Mouse (Mus musculus): ENCODE measurements at regions not wholly inside any gene's neighbourhood (a gene's known extent, or its start where the extent isn't known, plus 50 kb on each side); places are given as distances from the start of the nearest gene placed in this dataset.

DNA sequence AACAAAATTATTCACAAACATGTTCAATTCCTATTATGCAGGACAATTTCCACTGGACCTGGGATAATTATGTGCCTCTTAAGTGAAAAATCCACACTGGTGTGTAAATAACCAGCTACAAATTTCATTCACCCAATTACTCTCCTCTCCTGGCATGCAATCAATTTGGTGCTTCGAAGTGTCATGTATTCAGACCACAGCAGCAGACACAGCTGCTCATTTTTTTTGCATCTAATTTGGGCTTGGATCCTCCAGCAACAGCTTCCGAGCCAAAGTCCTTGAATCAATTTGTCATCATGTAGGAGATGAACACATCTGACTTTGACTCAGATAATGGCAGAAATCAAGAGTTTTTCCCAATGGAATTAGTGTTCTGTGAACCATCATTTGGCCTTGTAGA lies 113.1 kb upstream of the Tnfsf11 start:
- Histone ChIP-seq H3K9ac (no peak overlapping the region), H3K27me3 (no peaks in the 10 kb centered on the region), H3K9me3 (no peaks in the 10 kb centered on the region), H3K27ac (no peak overlapping the region), H3K4me2 (no peak overlapping the region), H3K4me3 (no peak overlapping the region), H3K4me1 (no peaks in the 10 kb centered on the region), H3K36me3 (no peaks in the 10 kb centered on the region)
- 44% methylated on average over 2 of the region's 2 CpGs for WGBS
- ATAC-seq (ENCODE audit: borderline replicate concordance, extremely low read depth, low FRiP score, low TSS enrichment): no peak

- ATAC-seq (ENCODE audit: borderline replicate concordance, extremely low read depth, low FRiP score, low TSS enrichment): no peak
- Histone ChIP-seq H3K27ac (no peak overlapping the region), H3K9ac (no peak overlapping the region), H3K4me2 (no peak overlapping the region), H3K4me3 (no peak overlapping the region), H3K4me1 (no peaks in the 10 kb centered on the region), H3K9me3 (no peaks in the 10 kb centered on the region), H3K27me3 (no peaks in the 10 kb centered on the region; the same call in 1 of the 2 replicates), H3K36me3 (no peaks in the 10 kb centered on the region)
- 72% methylated on average over 3 of the region's 3 CpGs for WGBS
Measured at GRCm38 (mm10) chr14:78420176-78420575, 112.3 kb upstream of the Tnfsf11 start.

DNA sequence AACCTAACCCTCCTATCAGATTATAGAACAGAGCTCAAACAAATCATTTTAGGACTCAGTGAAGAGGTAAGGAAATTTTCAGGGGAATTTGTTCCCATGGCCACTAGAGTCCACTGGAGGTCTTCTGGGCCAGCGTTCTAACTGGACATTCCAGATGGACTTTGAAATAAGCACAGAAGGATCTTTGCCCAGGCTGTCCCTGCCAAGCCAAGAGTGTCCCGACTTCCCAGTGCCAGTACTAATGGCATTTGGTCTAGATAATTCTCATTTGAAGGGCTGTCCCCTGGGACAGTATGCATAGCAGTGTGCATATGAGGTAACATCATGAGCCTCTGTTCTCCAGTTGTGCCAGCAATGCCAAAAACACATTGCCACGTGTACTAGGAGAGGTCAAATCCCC lies 97.7 kb upstream of the Tnfsf11 start:
- Histone ChIP-seq H3K4me2 (no peak overlapping the region), H3K27ac (no peak overlapping the region), H3K27me3 (0 out of 2 replicates have a peak, but pooled peaks cover 9% of the 10 kb centered on the region), H3K36me3 (no peaks in the 10 kb centered on the region), H3K4me3 (no peak overlapping the region), H3K4me1 (no peaks in the 10 kb centered on the region), H3K9me3 (no peaks in the 10 kb centered on the region), H3K9ac (no peak overlapping the region)
- 63% methylated on average over 3 of the region's 3 CpGs for WGBS
- ATAC-seq (ENCODE audit: borderline replicate concordance, extremely low read depth, low FRiP score, low TSS enrichment): no peak

- no peak for ATAC-seq (ENCODE audit: borderline replicate concordance, extremely low read depth, low FRiP score, low TSS enrichment)
- no peaks in the 10 kb centered on the region for H3K36me3 ChIP-seq
- H3K4me1 ChIP-seq: no peaks in the 10 kb centered on the region
- H3K9me3 ChIP-seq: no peaks in the 10 kb centered on the region
- WGBS: 48% methylated on average over 2 of the region's 2 CpGs
- H3K4me2 ChIP-seq: no peak overlapping the region
- no peaks in the 10 kb centered on the region for H3K27me3 ChIP-seq
- H3K27ac ChIP-seq: no peak overlapping the region
- no peak overlapping the region for H3K9ac ChIP-seq
- H3K4me3 ChIP-seq: no peak overlapping the region
Measured at GRCm38 (mm10) chr14:78397914-78398313, 90.1 kb upstream of the Tnfsf11 start.

GRCm38 (mm10) chr14:78395631-78396030 lies 87.8 kb upstream of the Tnfsf11 start:
- Histone ChIP-seq H3K36me3 (no peaks in the 10 kb centered on the region), H3K9me3 (no peaks in the 10 kb centered on the region), H3K27me3 (no peaks in the 10 kb centered on the region), H3K27ac (no peak overlapping the region), H3K4me2 (no peak overlapping the region), H3K9ac (no peak overlapping the region), H3K4me3 (no peak overlapping the region), H3K4me1 (no peaks in the 10 kb centered on the region)
- ATAC-seq (ENCODE audit: borderline replicate concordance, extremely low read depth, low FRiP score, low TSS enrichment): no peak
- WGBS: 90% methylated on average over 6 of the region's 6 CpGs

GRCm38 (mm10) chr14:78387011-78387410 lies 79.2 kb upstream of the Tnfsf11 start:
- H3K9me3 ChIP-seq: no peaks in the 10 kb centered on the region
- no peak overlapping the region for H3K4me2 ChIP-seq
- H3K36me3 ChIP-seq: no peaks in the 10 kb centered on the region
- H3K4me1 ChIP-seq: 0 out of 2 replicates have a peak, but pooled peaks cover 8% of the 10 kb centered on the region
- no peak overlapping the region for H3K27ac ChIP-seq
- no peak for ATAC-seq (ENCODE audit: borderline replicate concordance, extremely low read depth, low FRiP score, low TSS enrichment)
- WGBS: 47% methylated on average over 5 of the region's 5 CpGs
- H3K27me3 ChIP-seq: no peaks in the 10 kb centered on the region; the same call in 1 of the 2 replicates
- H3K4me3 ChIP-seq: no peak overlapping the region
- no peak overlapping the region for H3K9ac ChIP-seq

GRCm38 (mm10) chr14:78384370-78384769 lies 76.5 kb upstream of the Tnfsf11 start:
- Histone ChIP-seq H3K27ac (no peak overlapping the region), H3K4me2 (no peak overlapping the region), H3K27me3 (no peaks in the 10 kb centered on the region; the same call in 1 of the 2 replicates), H3K4me1 (0 out of 2 replicates have a peak, but pooled peaks cover 8% of the 10 kb centered on the region), H3K4me3 (no peak overlapping the region), H3K9me3 (no peaks in the 10 kb centered on the region), H3K36me3 (no peaks in the 10 kb centered on the region), H3K9ac (no peak overlapping the region)
- ATAC-seq (ENCODE audit: borderline replicate concordance, extremely low read depth, low FRiP score, low TSS enrichment): no peak
- WGBS: 74% methylated on average over 1 of the region's 1 CpGs

GRCm38 (mm10) chr14:78383256-78383709 lies 75.4 kb upstream of the Tnfsf11 start:
- H3K27ac ChIP-seq: no peak overlapping the region

DNA sequence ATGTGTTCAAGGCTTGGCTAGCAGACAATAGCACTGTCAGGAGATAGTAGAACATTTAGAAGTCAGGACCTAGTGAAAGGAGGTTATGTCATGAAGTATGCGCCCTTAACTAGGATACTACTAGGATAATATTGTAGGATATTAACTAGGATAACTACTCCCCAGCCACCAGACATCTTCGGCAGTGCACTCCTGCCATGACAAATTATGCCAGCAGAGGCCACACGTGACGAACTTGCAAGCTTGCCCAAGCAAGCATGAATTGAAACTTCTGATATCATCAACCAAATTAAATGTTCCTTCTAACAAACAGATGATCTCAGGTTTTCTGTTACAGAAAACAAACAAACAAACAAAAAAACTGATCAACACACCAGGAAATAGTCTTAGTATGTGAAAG lies 72.2 kb upstream of the Tnfsf11 start:
- Histone ChIP-seq H3K9ac (no peak overlapping the region), H3K27ac (no peak overlapping the region), H3K9me3 (no peaks in the 10 kb centered on the region), H3K4me2 (no peak overlapping the region), H3K27me3 (no peaks in the 10 kb centered on the region), H3K4me1 (0 out of 2 replicates have a peak, but pooled peaks cover 8% of the 10 kb centered on the region), H3K36me3 (no peaks in the 10 kb centered on the region), H3K4me3 (no peak overlapping the region)
- no peak for ATAC-seq (ENCODE audit: borderline replicate concordance, extremely low read depth, low FRiP score, low TSS enrichment)
- 66% methylated on average over 4 of the region's 4 CpGs for WGBS

More at GRCm38 (mm10) chr14:78383256-78383709, 75.4 kb upstream of the Tnfsf11 start:
- Histone ChIP-seq H3K4me2 (no peak overlapping the region), H3K36me3 (no peaks in the 10 kb centered on the region), H3K9me3 (no peaks in the 10 kb centered on the region), H3K4me1 (0 out of 2 replicates have a peak, but pooled peaks cover 8% of the 10 kb centered on the region), H3K27me3 (no peaks in the 10 kb centered on the region; the same call in 1 of the 2 replicates), H3K9ac (no peak overlapping the region), H3K4me3 (no peak overlapping the region)
- peak; percentile 83 for ATAC-seq (ENCODE audit: borderline replicate concordance, extremely low read depth, low FRiP score, low TSS enrichment)
- 27% methylated on average over 8 of the region's 8 CpGs for WGBS

- H3K4me2 ChIP-seq: no peak overlapping the region
- H3K4me3 ChIP-seq: no peak overlapping the region
- no peaks in the 10 kb centered on the region for H3K4me1 ChIP-seq
- H3K9ac ChIP-seq: no peak overlapping the region
- H3K27me3 ChIP-seq: no peaks in the 10 kb centered on the region
- H3K27ac ChIP-seq: no peak overlapping the region
- WGBS: 67% methylated on average over 5 of the region's 5 CpGs
- no peaks in the 10 kb centered on the region for H3K9me3 ChIP-seq
- no peaks in the 10 kb centered on the region for H3K36me3 ChIP-seq
- ATAC-seq (ENCODE audit: borderline replicate concordance, extremely low read depth, low FRiP score, low TSS enrichment): no peak
Measured at GRCm38 (mm10) chr14:78376591-78376990, 68.7 kb upstream of the Tnfsf11 start.

GRCm38 (mm10) chr14:78375746-78376495 lies 68.1 kb upstream of the Tnfsf11 start:
- Histone ChIP-seq H3K27ac (no peak overlapping the region), H3K36me3 (no peaks in the 10 kb centered on the region), H3K9me3 (no peaks in the 10 kb centered on the region), H3K27me3 (no peaks in the 10 kb centered on the region), H3K4me1 (no peaks in the 10 kb centered on the region), H3K4me2 (no peak overlapping the region), H3K4me3 (no peak overlapping the region), H3K9ac (no peak overlapping the region)
- 70% methylated on average over 3 of the region's 3 CpGs for WGBS
- ATAC-seq (ENCODE audit: borderline replicate concordance, extremely low read depth, low FRiP score, low TSS enrichment): no peak

DNA sequence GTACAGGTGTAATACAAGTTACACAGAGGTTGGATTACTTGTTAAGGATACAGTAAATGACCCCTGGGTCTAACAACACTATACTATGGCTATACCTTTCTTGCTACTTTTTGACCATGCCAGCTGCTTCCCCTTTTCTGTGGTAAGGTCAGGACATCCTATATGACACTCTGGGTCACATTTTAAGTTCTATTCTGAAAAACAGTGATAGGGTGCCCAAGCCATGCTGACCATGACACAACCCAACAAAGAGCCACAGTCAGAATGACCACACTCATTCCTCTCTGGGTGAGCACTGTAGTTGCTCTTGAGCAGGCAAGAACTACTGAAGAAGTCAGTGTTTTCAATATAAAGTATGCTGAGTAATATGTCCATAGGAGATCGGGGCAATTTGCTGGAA lies 64.3 kb upstream of the Tnfsf11 start:
- no peak for ATAC-seq (ENCODE audit: borderline replicate concordance, extremely low read depth, low FRiP score, low TSS enrichment)
- no peaks in the 10 kb centered on the region for H3K4me1 ChIP-seq
- no peak overlapping the region for H3K27ac ChIP-seq
- H3K9me3 ChIP-seq: no peaks in the 10 kb centered on the region
- H3K36me3 ChIP-seq: no peaks in the 10 kb centered on the region
- no peak overlapping the region for H3K9ac ChIP-seq
- 76% methylated on average over 1 of the region's 1 CpGs for WGBS
- no peaks in the 10 kb centered on the region for H3K27me3 ChIP-seq
- H3K4me2 ChIP-seq: no peak overlapping the region
- no peak overlapping the region for H3K4me3 ChIP-seq
